Mouse (Mus musculus): Measurements from ENCODE around the gene Prps1l3.

- TF ChIP-seq POLR2A (IDR thresholded peaks at IDR 0.05; ENCODE audit: borderline replicate concordance, insufficient read depth, low read length): no peak
- TF ChIP-seq CTCF (IDR thresholded peaks at IDR 0.05; ENCODE audit: borderline replicate concordance, insufficient read depth, low read depth, low read length): no peak
Observed at GRCm38 (mm10) chr12:57184401-57185147, 45.6 kb upstream of the Prps1l3 start.
